Mouse (Mus musculus): Measurements from ENCODE around the gene Ube2u. TPM values are rescaled to one million over a fixed set of nuclear protein-coding genes. Genes with fewer than 3 reads are reported as not detected.
A peak's percentile ranks its signal among the peaks of the same experiment; 100 is the strongest.

Ube2u gene
- total and polyA plus RNA-seq, 2 experiments from 2014 or later = 0.18 TPM; not detected in 1

DNA sequence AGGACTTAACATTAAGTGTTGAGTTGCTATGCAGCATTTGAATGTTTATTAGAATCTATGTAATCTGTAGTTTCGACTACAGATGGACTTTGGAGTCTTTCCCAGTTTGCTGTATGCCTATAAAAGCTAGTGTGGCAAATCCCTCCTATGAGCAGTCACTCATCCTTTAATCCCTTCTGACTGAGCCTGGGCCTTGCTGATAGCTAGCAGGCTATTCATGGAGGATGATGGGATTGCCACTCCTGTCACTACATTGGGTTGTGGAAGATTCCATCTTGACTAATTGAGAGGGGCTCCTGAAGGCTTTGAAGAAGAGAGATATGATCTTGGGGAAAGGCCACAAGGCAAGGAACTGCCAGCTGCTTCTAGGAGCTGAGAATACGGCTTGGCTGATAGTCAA is 74.6 kb downstream of the Ube2u start:
- no peaks in the 10 kb centered on the region for H3K36me3 ChIP-seq (replicated peaks; ENCODE audit: control insufficient read depth, insufficient read depth, low read length)
- no peak for DNase-seq (ENCODE audit: low spot score)

DNA sequence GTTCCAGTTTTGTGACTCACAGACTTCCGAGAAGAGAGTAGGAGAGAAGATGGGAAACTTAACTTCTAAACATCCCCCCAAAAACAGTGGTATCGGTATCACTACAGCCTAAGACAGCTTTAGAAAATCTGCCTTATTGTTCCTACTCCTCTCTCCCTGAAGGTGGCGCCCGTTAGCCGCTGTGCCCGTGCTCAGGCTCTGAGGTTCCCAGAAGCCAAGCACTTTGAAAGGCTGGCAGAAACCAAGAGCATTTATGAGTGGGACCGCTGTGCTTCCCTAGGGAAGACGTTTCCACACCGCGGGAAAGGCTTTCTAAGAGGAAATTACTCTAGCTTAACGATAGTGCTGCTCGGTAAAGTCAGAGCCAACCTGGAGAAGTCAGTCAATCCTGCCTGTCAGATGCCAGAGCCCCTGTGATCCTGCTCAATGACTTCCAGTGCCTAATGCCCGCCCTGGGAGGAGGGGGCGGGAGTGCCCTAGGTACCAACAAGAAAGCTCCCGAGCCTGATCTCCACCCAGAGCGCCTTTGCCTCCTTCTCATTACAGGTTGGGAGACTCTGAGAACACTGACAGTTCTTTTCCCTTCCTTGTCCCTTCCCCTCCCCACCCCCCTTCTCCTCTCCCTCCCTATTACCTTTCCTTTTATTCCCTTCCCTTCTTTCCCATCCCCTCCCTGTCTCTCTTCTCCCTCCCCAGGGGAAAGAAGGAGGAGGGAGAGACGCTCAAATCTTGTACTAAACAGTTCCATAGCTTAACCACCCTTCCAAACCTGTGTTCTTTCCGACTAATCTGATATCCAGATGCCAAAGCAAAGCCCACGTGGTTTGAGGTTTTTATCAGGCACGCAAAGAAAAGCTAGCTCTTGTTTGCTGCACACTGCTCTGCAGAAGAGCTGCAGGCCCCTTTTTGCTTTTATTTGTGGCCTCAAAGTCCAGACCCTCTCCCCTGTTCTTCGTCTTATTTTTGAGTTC is 109.9 kb downstream of the Ube2u start:
- peak overlapping the region; percentile 42 for H3K4me3 ChIP-seq (ENCODE audit: low read depth, low read length)
- H3K4me2 ChIP-seq (ENCODE audit: low read depth, low read length) = peak overlapping the region; percentile 79
- no peaks in the 10 kb centered on the region for H3K36me3 ChIP-seq (replicated peaks; ENCODE audit: control insufficient read depth, insufficient read depth, low read length)
- H3K27ac ChIP-seq (ENCODE audit: low read depth) = no peak overlapping the region
- H3K9me3 ChIP-seq (replicated peaks; ENCODE audit: control insufficient read depth, low read length) = no peaks in the 10 kb centered on the region
- H3K9ac ChIP-seq (replicated peaks; ENCODE audit: low read depth, low read length) = peak overlapping the region; percentile 50
- 7% methylated on average over 21 of the region's 21 CpGs for WGBS
- ATAC-seq (ENCODE audit: insufficient read depth, low read depth) = peak; percentile 69
- H3K4me1 ChIP-seq (ENCODE audit: control insufficient read depth, insufficient read depth) = 0 out of 2 replicates have a peak, but pooled peaks cover 6% of the 10 kb centered on the region
- no peaks in the 10 kb centered on the region for H3K27me3 ChIP-seq (ENCODE audit: control insufficient read depth, insufficient read depth, low read length)
- DNase-seq (ENCODE audit: low spot score) = peak; percentile 82
- TF ChIP-seq CTCF (IDR thresholded peaks at IDR 0.05; ENCODE audit: low read depth) (peak; percentile 94), EP300 (IDR thresholded peaks at IDR 0.05; ENCODE audit: low read depth) (no peak)

More for the DNA sequence above, 74.6 kb downstream of the Ube2u start:
- no peaks in the 10 kb centered on the region for H3K9me3 ChIP-seq (replicated peaks; ENCODE audit: control insufficient read depth, low read length)
- 76% methylated on average over 2 of the region's 2 CpGs for WGBS
- TF ChIP-seq CTCF (IDR thresholded peaks at IDR 0.05; ENCODE audit: low read depth) (no peak), EP300 (IDR thresholded peaks at IDR 0.05; ENCODE audit: low read depth) (no peak)
- no peaks in the 10 kb centered on the region for H3K4me1 ChIP-seq (ENCODE audit: control insufficient read depth, insufficient read depth)
- H3K27ac ChIP-seq (ENCODE audit: low read depth) = no peak overlapping the region
- no peak for ATAC-seq (ENCODE audit: insufficient read depth, low read depth)
- no peak overlapping the region for H3K4me2 ChIP-seq (ENCODE audit: low read depth, low read length)
- H3K4me3 ChIP-seq (ENCODE audit: low read depth, low read length) = no peak overlapping the region
- no peaks in the 10 kb centered on the region for H3K27me3 ChIP-seq (ENCODE audit: control insufficient read depth, insufficient read depth, low read length)
- H3K9ac ChIP-seq (replicated peaks; ENCODE audit: low read depth, low read length) = no peak overlapping the region

DNA sequence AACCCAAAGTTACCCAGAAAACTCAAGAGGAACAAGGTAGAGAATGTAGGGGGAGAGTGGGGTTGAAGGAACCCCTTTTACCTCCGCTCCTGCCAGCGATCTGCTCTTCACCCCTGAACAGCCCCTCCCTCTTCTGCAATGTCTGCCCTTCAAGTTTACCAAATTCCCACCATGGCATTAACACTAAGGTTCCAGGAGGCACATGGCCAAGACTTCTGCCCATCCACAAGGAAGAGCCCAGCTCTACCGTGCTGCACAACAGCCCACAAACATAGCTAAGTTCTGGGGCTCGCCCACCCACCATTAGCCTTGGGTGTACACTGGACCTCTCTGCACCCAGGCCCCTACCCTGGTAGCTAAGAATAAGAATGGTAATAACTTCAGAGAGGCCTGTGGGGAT is 117.1 kb downstream of the Ube2u start:
- ATAC-seq (ENCODE audit: insufficient read depth, low read depth) (no peak), DNase-seq (ENCODE audit: low spot score) (no peak)
- H3K27ac ChIP-seq (ENCODE audit: low read depth) = no peak overlapping the region
- WGBS = 88% methylated on average over 4 of the region's 4 CpGs
- H3K4me2 ChIP-seq (ENCODE audit: low read depth, low read length) = no peak overlapping the region
- no peaks in the 10 kb centered on the region for H3K36me3 ChIP-seq (replicated peaks; ENCODE audit: control insufficient read depth, insufficient read depth, low read length)
- H3K27me3 ChIP-seq (ENCODE audit: control insufficient read depth, insufficient read depth, low read length) = no peaks in the 10 kb centered on the region
- no peaks in the 10 kb centered on the region for H3K9me3 ChIP-seq (replicated peaks; ENCODE audit: control insufficient read depth, low read length)
- TF ChIP-seq EP300 (IDR thresholded peaks at IDR 0.05; ENCODE audit: low read depth) (no peak), CTCF (IDR thresholded peaks at IDR 0.05; ENCODE audit: low read depth) (no peak)
- no peak overlapping the region for H3K4me3 ChIP-seq (ENCODE audit: low read depth, low read length)
- H3K4me1 ChIP-seq (ENCODE audit: control insufficient read depth, insufficient read depth) = no peaks in the 10 kb centered on the region
- no peak overlapping the region for H3K9ac ChIP-seq (replicated peaks; ENCODE audit: low read depth, low read length)

DNA sequence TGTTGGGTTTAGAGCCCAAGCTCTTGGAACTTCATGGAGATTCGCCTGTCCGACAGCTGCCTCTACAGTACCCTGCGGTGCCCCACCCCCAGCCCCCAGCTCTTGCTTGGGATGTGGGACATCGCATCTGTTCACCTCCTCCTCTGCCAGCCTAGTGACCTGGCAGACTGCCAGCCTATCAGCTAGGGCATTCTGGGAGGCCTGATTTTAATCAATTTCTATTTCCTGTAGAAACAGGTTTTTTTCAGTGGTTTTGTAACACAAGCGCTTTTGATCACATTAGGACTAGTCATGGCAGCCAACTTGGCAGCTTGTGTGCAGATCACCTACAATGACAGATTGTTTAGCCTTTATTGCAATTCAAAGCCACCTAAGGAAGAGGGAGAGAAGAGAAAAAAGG is 118.0 kb downstream of the Ube2u start:
- TF ChIP-seq CTCF (IDR thresholded peaks at IDR 0.05; ENCODE audit: low read depth) = no peak
- no peak for TF ChIP-seq EP300 (IDR thresholded peaks at IDR 0.05; ENCODE audit: low read depth)
- H3K27me3 ChIP-seq (ENCODE audit: control insufficient read depth, insufficient read depth, low read length) = no peaks in the 10 kb centered on the region
- no peak for ATAC-seq (ENCODE audit: insufficient read depth, low read depth)
- H3K4me1 ChIP-seq (ENCODE audit: control insufficient read depth, insufficient read depth) = no peaks in the 10 kb centered on the region
- 86% methylated on average over 5 of the region's 5 CpGs for WGBS
- H3K36me3 ChIP-seq (replicated peaks; ENCODE audit: control insufficient read depth, insufficient read depth, low read length) = no peaks in the 10 kb centered on the region
- no peak for DNase-seq (ENCODE audit: low spot score)
- H3K4me2 ChIP-seq (ENCODE audit: low read depth, low read length) = no peak overlapping the region
- no peaks in the 10 kb centered on the region for H3K9me3 ChIP-seq (replicated peaks; ENCODE audit: control insufficient read depth, low read length)
- no peak overlapping the region for H3K27ac ChIP-seq (ENCODE audit: low read depth)
- H3K9ac ChIP-seq (replicated peaks; ENCODE audit: low read depth, low read length) = no peak overlapping the region
- no peak overlapping the region for H3K4me3 ChIP-seq (ENCODE audit: low read depth, low read length)

DNA sequence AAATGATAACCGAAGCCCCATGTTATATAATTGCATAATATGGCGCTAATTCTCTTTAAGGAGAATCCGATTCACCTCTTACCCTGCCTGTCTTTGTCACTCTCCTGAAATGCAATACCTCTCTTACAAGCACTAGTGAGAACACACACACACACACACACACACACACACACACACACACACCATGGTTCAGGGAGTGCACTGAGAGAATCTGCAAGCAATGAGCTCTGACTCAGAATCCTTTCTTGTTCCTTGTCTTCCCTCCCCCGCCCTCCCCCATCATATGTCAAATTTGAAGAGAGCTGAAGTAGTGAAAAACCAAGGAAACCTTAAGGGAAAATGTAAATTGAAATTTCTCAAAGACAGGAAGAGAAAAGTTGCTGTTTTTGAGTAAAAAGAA is 118.4 kb downstream of the Ube2u start:
- Histone ChIP-seq H3K4me1 (ENCODE audit: control insufficient read depth, insufficient read depth) (no peaks in the 10 kb centered on the region), H3K4me3 (ENCODE audit: low read depth, low read length) (no peak overlapping the region), H3K9ac (replicated peaks; ENCODE audit: low read depth, low read length) (no peak overlapping the region), H3K27ac (ENCODE audit: low read depth) (no peak overlapping the region), H3K4me2 (ENCODE audit: low read depth, low read length) (no peak overlapping the region), H3K27me3 (ENCODE audit: control insufficient read depth, insufficient read depth, low read length) (no peaks in the 10 kb centered on the region), H3K9me3 (replicated peaks; ENCODE audit: control insufficient read depth, low read length) (no peaks in the 10 kb centered on the region), H3K36me3 (replicated peaks; ENCODE audit: control insufficient read depth, insufficient read depth, low read length) (no peaks in the 10 kb centered on the region)
- ATAC-seq (ENCODE audit: insufficient read depth, low read depth) (no peak), DNase-seq (ENCODE audit: low spot score) (no peak)
- WGBS = 82% methylated on average over 4 of the region's 4 CpGs
- TF ChIP-seq CTCF (IDR thresholded peaks at IDR 0.05; ENCODE audit: low read depth) = no peak
- no peak for TF ChIP-seq EP300 (IDR thresholded peaks at IDR 0.05; ENCODE audit: low read depth)
